Mouse (Mus musculus): Measurements from ENCODE around the gene Tmed8. TPM values are rescaled to one million over a fixed set of nuclear protein-coding genes. Genes with fewer than 3 reads are reported as not detected.

Tmed8 gene
- polyA plus RNA-seq (2017; shearing (Covaris generic)): 1 to 10 TPM; 3.6 to 7.5 TPM

DNA sequence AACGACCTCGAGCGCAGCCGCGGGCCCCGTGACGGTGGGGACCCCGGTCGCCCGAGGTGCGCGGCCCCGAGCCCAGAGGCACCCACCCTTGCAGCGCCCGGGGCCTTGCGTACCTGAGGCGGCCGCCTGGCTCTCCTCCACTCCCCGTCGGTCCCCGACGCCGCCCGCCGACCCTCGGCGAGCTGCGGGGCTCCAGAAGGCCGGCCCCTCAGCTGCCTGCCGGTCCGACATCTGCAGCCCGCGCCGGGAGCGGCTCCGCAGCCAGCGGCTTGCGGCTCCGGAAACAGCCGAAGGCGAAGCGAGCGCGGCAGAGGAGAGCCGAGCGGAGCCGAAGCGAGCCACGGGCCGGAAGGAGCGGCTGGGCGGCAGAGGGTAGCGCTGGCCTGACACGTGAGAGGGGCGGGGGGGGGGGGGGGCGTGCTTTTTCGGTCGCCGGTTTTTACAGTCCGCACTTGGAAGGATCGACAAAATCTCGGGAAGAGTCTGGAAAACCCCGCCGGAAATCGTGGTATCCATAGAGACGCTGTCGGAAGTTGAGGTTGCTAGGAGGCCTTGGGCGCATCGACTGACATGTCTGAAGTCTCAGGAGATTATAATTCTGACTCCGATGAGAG is at the start of gene Tmed8:
Gene Tmed8, minus strand, starts transcription at position 482 of the 614 bp plus-strand sequence.

DNA sequence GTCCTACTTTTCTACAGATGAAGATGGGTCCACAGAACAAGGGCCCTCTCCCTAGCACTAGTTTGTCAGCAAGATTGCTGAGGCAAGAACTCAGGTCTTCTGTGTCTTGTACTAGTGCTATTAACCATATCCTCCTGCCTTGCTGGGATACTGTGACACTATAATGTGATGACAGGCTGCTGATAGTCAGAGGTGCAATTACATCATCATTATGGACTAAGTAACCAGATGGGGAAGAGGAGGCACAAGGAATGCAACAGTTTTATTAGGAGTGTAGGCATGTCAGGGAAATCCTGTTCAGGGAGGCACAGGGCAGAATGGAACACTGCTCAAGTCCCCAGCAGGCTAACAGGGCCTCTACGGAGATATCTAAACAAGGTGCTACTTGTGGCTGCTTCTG is 38.4 kb upstream of the Tmed8 start, which contains the start of gene Noxred1:
Gene Noxred1, minus strand, starts transcription at position 101 of the 400 bp plus-strand sequence.

DNA sequence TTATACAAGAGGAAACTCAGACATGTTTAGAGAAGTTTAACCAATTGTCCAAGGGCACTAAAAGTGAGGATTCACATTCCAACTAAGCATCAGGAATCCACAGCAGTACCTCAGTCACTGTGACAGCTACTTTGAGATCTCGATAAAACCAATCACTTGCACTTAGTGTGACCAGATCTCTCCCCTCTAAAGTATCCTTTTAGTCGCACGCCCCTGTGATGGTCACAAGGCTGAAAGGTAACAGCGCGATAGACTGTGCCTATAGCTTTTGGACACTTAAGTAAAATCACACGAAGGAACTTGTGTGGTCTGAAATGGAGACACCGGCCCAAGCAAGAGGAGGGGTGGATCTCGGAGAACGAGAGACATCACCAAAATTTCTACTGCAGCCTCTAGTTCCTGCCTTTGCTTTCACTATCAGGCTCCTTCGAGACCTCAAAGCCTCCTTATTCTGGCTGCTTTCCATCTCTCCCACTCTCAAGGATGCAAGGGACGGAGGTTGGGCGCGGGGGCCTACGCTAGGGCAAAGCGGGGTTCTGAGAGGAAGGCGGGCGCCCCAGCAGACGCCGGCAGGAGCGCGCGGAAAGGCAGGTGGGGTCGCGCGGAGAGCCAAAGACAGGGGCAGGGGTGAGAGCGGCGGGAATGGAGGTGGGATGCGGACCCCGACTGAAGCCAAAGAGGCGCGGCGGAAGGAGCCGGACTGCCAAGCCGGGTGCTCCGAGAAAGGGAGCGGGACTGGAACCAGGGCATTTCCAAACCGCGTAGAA is 865 bp downstream of the Tmed8 start, which contains the start of gene Samd15:
Gene Samd15, plus strand, starts transcription at position 518 of the 767 bp plus-strand sequence.

DNA sequence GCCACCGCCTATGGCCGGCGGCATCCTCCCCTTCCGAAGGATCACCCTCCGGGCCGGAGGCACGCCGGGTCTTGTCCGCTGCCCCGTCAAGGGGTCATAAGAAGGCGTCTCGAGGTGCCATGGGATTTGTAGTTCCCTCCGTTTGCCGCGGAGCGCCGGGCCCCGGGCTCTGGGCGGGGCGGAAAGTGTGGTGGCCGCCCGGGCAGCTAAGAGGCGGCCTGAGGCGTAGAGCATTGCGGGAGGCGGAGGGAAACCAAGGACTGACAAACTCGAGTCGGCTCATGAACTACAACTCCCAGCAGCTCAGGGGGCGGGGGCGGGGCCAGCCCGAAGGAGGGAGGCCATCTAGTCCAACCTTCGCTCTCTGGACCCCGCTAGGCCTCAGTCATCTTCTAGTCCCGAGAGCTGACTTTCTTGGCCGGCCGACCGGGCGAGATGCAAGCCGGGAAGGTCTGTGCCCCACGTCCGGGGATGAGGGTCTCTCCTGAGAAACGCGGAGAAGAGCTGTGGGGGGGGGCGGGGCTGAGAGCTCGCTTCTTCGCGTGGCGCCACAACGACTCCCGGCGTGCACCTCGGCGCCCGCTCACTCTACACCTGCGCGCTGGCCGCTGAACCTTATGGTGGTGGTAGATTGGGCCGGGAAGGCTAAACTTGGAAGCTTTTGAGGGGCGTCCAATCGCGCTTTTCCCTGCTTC is 52.7 kb downstream of the Tmed8 start, which contains the start of gene Pomt2:
Gene Pomt2, minus strand, starts transcription at position 574 of the 695 bp plus-strand sequence.

GRCm38 (mm10) chr12:87146966-87147365 is 53.3 kb downstream of the Tmed8 start, which contains the start of gene Gstz1:
Gene Gstz1, plus strand, starts transcription at chr12:87147165.

Other genes with a start within 250 kb of the Tmed8 start
- gene Zdhhc22, start 210.0 kb downstream of the Tmed8 start, polyA plus RNA-seq (2017; shearing (Covaris generic)): under 1 TPM in 1 of 2 experiments, not detected in 1; 0.57 TPM
- under 1 TPM in 1 of 2 experiments, not detected in 1; 0.37 TPM for gene Tmem63c, start 179.1 kb downstream of the Tmed8 start, polyA plus RNA-seq (2017; shearing (Covaris generic))
- under 1 TPM in 1 of 2 experiments, not detected in 1; 0.19 TPM for gene Ngb, start 97.9 kb downstream of the Tmed8 start, polyA plus RNA-seq (2017; shearing (Covaris generic))
- 1 to 10 TPM; 8.3 to 9.4 TPM for gene Gstz1, start 53.3 kb downstream of the Tmed8 start, polyA plus RNA-seq (2017; shearing (Covaris generic))
- 1 to 10 TPM; 2.0 to 2.8 TPM for gene Pomt2, start 52.5 kb downstream of the Tmed8 start, polyA plus RNA-seq (2017; shearing (Covaris generic))
- 1 to 10 TPM; 2.6 to 3.8 TPM for gene Samd15, start 731 bp downstream of the Tmed8 start, polyA plus RNA-seq (2017; shearing (Covaris generic))
- gene Noxred1, start 38.3 kb upstream of the Tmed8 start, polyA plus RNA-seq (2017; shearing (Covaris generic)): 1 to 10 TPM in 1 of 2 experiments, under 1 TPM in 1; 0.81 to 1.2 TPM
- gene Vipas39, start 65.8 kb upstream of the Tmed8 start, polyA plus RNA-seq (2017; shearing (Covaris generic)): 10 to 100 TPM; 33.9 to 35.7 TPM
- gene Ahsa1, start 66.0 kb upstream of the Tmed8 start, polyA plus RNA-seq (2017; shearing (Covaris generic)): 100 to 1,000 TPM; 159 to 164 TPM
- not detected for gene Ism2, start 99.3 kb upstream of the Tmed8 start, polyA plus RNA-seq (2017; shearing (Covaris generic))
- gene Sptlc2, start 187.9 kb upstream of the Tmed8 start, polyA plus RNA-seq (2017; shearing (Covaris generic)): 100 to 1,000 TPM; 172 to 179 TPM
- 10 to 100 TPM; 80.8 to 85.1 TPM for gene Slirp, start 243.4 kb upstream of the Tmed8 start, polyA plus RNA-seq (2017; shearing (Covaris generic))
- gene Alkbh1, start 243.6 kb upstream of the Tmed8 start, polyA plus RNA-seq (2017; shearing (Covaris generic)): 10 to 100 TPM; 58.9 to 80.6 TPM

All from activated CD4-positive, CD25-positive, alpha-beta regulatory T cell (primary cell).